Mouse (Mus musculus): ENCODE data around the gene Wwox. TPM values are rescaled to one million over a fixed set of nuclear protein-coding genes. Genes with fewer than 3 reads are reported as not detected.

The Wwox gene
- polyA plus RNA-seq, 1 experiment from 2014 or later: 3.5 TPM

GRCm38 (mm10) chr8:115010769-115011073, 571.3 kb downstream of the Wwox start:
- ATAC-seq (ENCODE audit: low read depth): no peak
- no peak overlapping the region for H3K4me3 ChIP-seq (ENCODE audit: low read depth, low read length)
- H3K27ac ChIP-seq (ENCODE audit: low read length): no peak overlapping the region
- no peaks in the 10 kb centered on the region for H3K36me3 ChIP-seq (ENCODE audit: control insufficient read depth, insufficient read depth)
- H3K9ac ChIP-seq (ENCODE audit: low read depth, low read length): no peak overlapping the region
- no peaks in the 10 kb centered on the region for H3K4me1 ChIP-seq (ENCODE audit: control insufficient read depth, low read depth, low read length)
- H3K4me2 ChIP-seq (ENCODE audit: low read depth, low read length): no peak overlapping the region
- H3K27me3 ChIP-seq (ENCODE audit: control insufficient read depth, insufficient read depth, low read depth, low read length): no peaks in the 10 kb centered on the region
- WGBS (ENCODE audit: insufficient replicate concordance): 50% methylated on average over 9 of the region's 9 CpGs
- H3K9me3 ChIP-seq (replicated peaks; ENCODE audit: control insufficient read depth, low read length): no peaks in the 10 kb centered on the region

- no peak for ATAC-seq (ENCODE audit: low read depth)
- Histone ChIP-seq H3K27ac (ENCODE audit: low read length) (no peak overlapping the region), H3K9me3 (replicated peaks; ENCODE audit: control insufficient read depth, low read length) (no peaks in the 10 kb centered on the region), H3K4me1 (ENCODE audit: control insufficient read depth, low read depth, low read length) (no peaks in the 10 kb centered on the region), H3K9ac (ENCODE audit: low read depth, low read length) (no peak overlapping the region), H3K27me3 (ENCODE audit: control insufficient read depth, insufficient read depth, low read depth, low read length) (no peaks in the 10 kb centered on the region), H3K4me3 (ENCODE audit: low read depth, low read length) (no peak overlapping the region), H3K4me2 (ENCODE audit: low read depth, low read length) (no peak overlapping the region), H3K36me3 (ENCODE audit: control insufficient read depth, insufficient read depth) (no peaks in the 10 kb centered on the region)
- WGBS (ENCODE audit: insufficient replicate concordance): 59% methylated on average over 15 of the region's 15 CpGs
These were observed 580.2 kb downstream of the Wwox start for GRCm38 (mm10) chr8:115019661-115020060.

GRCm38 (mm10) chr8:115021731-115022130, 582.3 kb downstream of the Wwox start:
- H3K4me2 ChIP-seq (ENCODE audit: low read depth, low read length): no peak overlapping the region
- H3K4me3 ChIP-seq (ENCODE audit: low read depth, low read length): no peak overlapping the region
- H3K4me1 ChIP-seq (ENCODE audit: control insufficient read depth, low read depth, low read length): no peaks in the 10 kb centered on the region
- H3K9me3 ChIP-seq (replicated peaks; ENCODE audit: control insufficient read depth, low read length): no peaks in the 10 kb centered on the region
- no peaks in the 10 kb centered on the region for H3K36me3 ChIP-seq (ENCODE audit: control insufficient read depth, insufficient read depth)
- ATAC-seq (ENCODE audit: low read depth): no peak
- no peak overlapping the region for H3K27ac ChIP-seq (ENCODE audit: low read length)
- H3K9ac ChIP-seq (ENCODE audit: low read depth, low read length): no peak overlapping the region
- no peaks in the 10 kb centered on the region for H3K27me3 ChIP-seq (ENCODE audit: control insufficient read depth, insufficient read depth, low read depth, low read length)
- whole genome bisulfite sequencing (ENCODE audit: insufficient replicate concordance): 68% methylated on average over 8 of the region's 8 CpGs

GRCm38 (mm10) chr8:115024062-115024461, 584.6 kb downstream of the Wwox start:
- Histone ChIP-seq H3K36me3 (ENCODE audit: control insufficient read depth, insufficient read depth) (no peaks in the 10 kb centered on the region), H3K4me3 (ENCODE audit: low read depth, low read length) (no peak overlapping the region), H3K27me3 (ENCODE audit: control insufficient read depth, insufficient read depth, low read depth, low read length) (no peaks in the 10 kb centered on the region), H3K4me2 (ENCODE audit: low read depth, low read length) (no peak overlapping the region), H3K9ac (ENCODE audit: low read depth, low read length) (no peak overlapping the region), H3K27ac (ENCODE audit: low read length) (no peak overlapping the region), H3K4me1 (ENCODE audit: control insufficient read depth, low read depth, low read length) (no peaks in the 10 kb centered on the region), H3K9me3 (replicated peaks; ENCODE audit: control insufficient read depth, low read length) (no peaks in the 10 kb centered on the region)
- 54% methylated on average over 4 of the region's 4 CpGs for WGBS (ENCODE audit: insufficient replicate concordance)
- no peak for ATAC-seq (ENCODE audit: low read depth)

GRCm38 (mm10) chr8:115025390-115026098, 586.1 kb downstream of the Wwox start:
- WGBS (ENCODE audit: insufficient replicate concordance): 71% methylated on average over 10 of the region's 10 CpGs
- no peaks in the 10 kb centered on the region for H3K4me1 ChIP-seq (ENCODE audit: control insufficient read depth, low read depth, low read length)
- no peak overlapping the region for H3K4me3 ChIP-seq (ENCODE audit: low read depth, low read length)
- no peaks in the 10 kb centered on the region for H3K36me3 ChIP-seq (ENCODE audit: control insufficient read depth, insufficient read depth)
- no peak overlapping the region for H3K4me2 ChIP-seq (ENCODE audit: low read depth, low read length)
- H3K9me3 ChIP-seq (replicated peaks; ENCODE audit: control insufficient read depth, low read length): no peaks in the 10 kb centered on the region
- no peak overlapping the region for H3K27ac ChIP-seq (ENCODE audit: low read length)
- H3K27me3 ChIP-seq (ENCODE audit: control insufficient read depth, insufficient read depth, low read depth, low read length): no peaks in the 10 kb centered on the region
- ATAC-seq (ENCODE audit: low read depth): no peak
- H3K9ac ChIP-seq (ENCODE audit: low read depth, low read length): no peak overlapping the region

GRCm38 (mm10) chr8:115026201-115026600, 586.7 kb downstream of the Wwox start:
- no peak overlapping the region for H3K27ac ChIP-seq (ENCODE audit: low read length)
- H3K9me3 ChIP-seq (replicated peaks; ENCODE audit: control insufficient read depth, low read length): no peaks in the 10 kb centered on the region
- no peaks in the 10 kb centered on the region for H3K36me3 ChIP-seq (ENCODE audit: control insufficient read depth, insufficient read depth)
- H3K4me2 ChIP-seq (ENCODE audit: low read depth, low read length): no peak overlapping the region
- 73% methylated on average over 7 of the region's 7 CpGs for WGBS (ENCODE audit: insufficient replicate concordance)
- H3K9ac ChIP-seq (ENCODE audit: low read depth, low read length): no peak overlapping the region
- no peaks in the 10 kb centered on the region for H3K4me1 ChIP-seq (ENCODE audit: control insufficient read depth, low read depth, low read length)
- no peak for ATAC-seq (ENCODE audit: low read depth)
- no peaks in the 10 kb centered on the region for H3K27me3 ChIP-seq (ENCODE audit: control insufficient read depth, insufficient read depth, low read depth, low read length)
- no peak overlapping the region for H3K4me3 ChIP-seq (ENCODE audit: low read depth, low read length)

- Histone ChIP-seq H3K27ac (ENCODE audit: low read length) (no peak overlapping the region), H3K9ac (ENCODE audit: low read depth, low read length) (no peak overlapping the region), H3K4me1 (ENCODE audit: control insufficient read depth, low read depth, low read length) (no peaks in the 10 kb centered on the region), H3K27me3 (ENCODE audit: control insufficient read depth, insufficient read depth, low read depth, low read length) (no peaks in the 10 kb centered on the region), H3K36me3 (ENCODE audit: control insufficient read depth, insufficient read depth) (no peaks in the 10 kb centered on the region), H3K9me3 (replicated peaks; ENCODE audit: control insufficient read depth, low read length) (no peaks in the 10 kb centered on the region), H3K4me3 (ENCODE audit: low read depth, low read length) (no peak overlapping the region), H3K4me2 (ENCODE audit: low read depth, low read length) (no peak overlapping the region)
- no peak for ATAC-seq (ENCODE audit: low read depth)
- WGBS (ENCODE audit: insufficient replicate concordance): 65% methylated on average over 1 of the region's 1 CpGs
These were observed 593.7 kb downstream of the Wwox start for GRCm38 (mm10) chr8:115033194-115033593.

GRCm38 (mm10) chr8:115036016-115036415, 596.6 kb downstream of the Wwox start:
- no peaks in the 10 kb centered on the region for H3K4me1 ChIP-seq (ENCODE audit: control insufficient read depth, low read depth, low read length)
- no peaks in the 10 kb centered on the region for H3K36me3 ChIP-seq (ENCODE audit: control insufficient read depth, insufficient read depth)
- 58% methylated on average over 9 of the region's 9 CpGs for WGBS (ENCODE audit: insufficient replicate concordance)
- no peaks in the 10 kb centered on the region for H3K27me3 ChIP-seq (ENCODE audit: control insufficient read depth, insufficient read depth, low read depth, low read length)
- ATAC-seq (ENCODE audit: low read depth): no peak
- H3K9ac ChIP-seq (ENCODE audit: low read depth, low read length): no peak overlapping the region
- H3K4me2 ChIP-seq (ENCODE audit: low read depth, low read length): no peak overlapping the region
- no peak overlapping the region for H3K4me3 ChIP-seq (ENCODE audit: low read depth, low read length)
- no peaks in the 10 kb centered on the region for H3K9me3 ChIP-seq (replicated peaks; ENCODE audit: control insufficient read depth, low read length)
- H3K27ac ChIP-seq (ENCODE audit: low read length): no peak overlapping the region

- Histone ChIP-seq H3K4me2 (ENCODE audit: low read depth, low read length) (no peak overlapping the region), H3K9ac (ENCODE audit: low read depth, low read length) (no peak overlapping the region), H3K4me3 (ENCODE audit: low read depth, low read length) (no peak overlapping the region), H3K4me1 (ENCODE audit: control insufficient read depth, low read depth, low read length) (no peaks in the 10 kb centered on the region), H3K9me3 (replicated peaks; ENCODE audit: control insufficient read depth, low read length) (no peaks in the 10 kb centered on the region), H3K27me3 (ENCODE audit: control insufficient read depth, insufficient read depth, low read depth, low read length) (no peaks in the 10 kb centered on the region), H3K27ac (ENCODE audit: low read length) (no peak overlapping the region), H3K36me3 (ENCODE audit: control insufficient read depth, insufficient read depth) (no peaks in the 10 kb centered on the region)
- ATAC-seq (ENCODE audit: low read depth): no peak
- WGBS (ENCODE audit: insufficient replicate concordance): 45% methylated on average over 4 of the region's 4 CpGs
These were observed 599.0 kb downstream of the Wwox start for GRCm38 (mm10) chr8:115038426-115038825.
